Comparison of ENCODE assay signal across 13 mouse cellular contexts in the genomic region with DNA sequence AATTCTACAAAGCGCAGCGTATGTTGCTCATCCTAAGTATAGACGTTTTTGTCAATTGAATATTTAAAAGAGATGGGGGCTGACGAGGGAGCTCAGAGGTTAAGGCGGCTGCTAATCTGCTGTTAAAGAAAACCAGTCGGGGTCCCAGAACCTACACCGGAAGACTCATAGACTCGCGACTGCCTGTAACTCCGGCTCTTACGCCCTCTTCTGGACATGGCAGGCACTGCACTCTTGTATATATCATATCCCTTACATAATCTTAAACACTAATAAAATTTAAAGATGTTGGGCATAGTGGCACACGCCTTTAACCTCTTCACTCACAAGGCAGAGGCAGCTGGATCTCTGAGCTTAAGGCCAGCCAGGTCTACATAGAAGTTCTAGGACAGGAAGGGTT. TPM values are rescaled to one million over a fixed set of nuclear protein-coding genes. Genes with fewer than 3 reads are reported as not detected.
A peak's percentile ranks its signal among the peaks of the same experiment; 100 is the strongest.
DNase-seq lines count a peak whose midpoint lies in the region; ATAC-seq and TF ChIP-seq lines count a peak whose summit lies in the region.
"Had no signal": no experiment of that assay in that cellular context is flagged by ENCODE, and none has a peak within 500 bp of the region (broad histone marks: within the 10 kb centered on the region; RNA-seq: fewer than 3 reads in every experiment).

No protein-coding gene starts in this region.

- no peak for TF ChIP-seq POLR2A in testis, adult 2 months (IDR thresholded peaks at IDR 0.05; ENCODE audit: control insufficient read depth, low read depth, low read length)

- no peaks in the 10 kb centered on the region for H3K9me3 ChIP-seq in hindbrain, postnatal 0 days (ENCODE audit: low read length)
- H3K9me3 ChIP-seq in hindbrain, embryonic 11.5 days (ENCODE audit: control insufficient read depth, low read length) = no peaks in the 10 kb centered on the region
- no peaks in the 10 kb centered on the region for H3K9me3 ChIP-seq in stomach, postnatal 0 days (ENCODE audit: control insufficient read depth, low read length)
- H3K9me3 ChIP-seq: heart, embryonic 12.5 days; limb, embryonic 10.5 days had no signal

- no peak for TF ChIP-seq EP300 in stomach, postnatal 0 days (optimal IDR thresholded peaks at IDR 0.05)

- no peak overlapping the region for H3K4me2 ChIP-seq in hindbrain, postnatal 0 days (ENCODE audit: low read depth, low read length)
- no peak overlapping the region for H3K4me2 ChIP-seq in hindbrain, embryonic 11.5 days (replicated peaks; ENCODE audit: low read depth, low read length)
- H3K4me2 ChIP-seq in stomach, postnatal 0 days (replicated peaks; ENCODE audit: low read depth) = no peak overlapping the region
- H3K4me2 ChIP-seq: heart, embryonic 12.5 days had no signal

- H3K27ac ChIP-seq in hindbrain, postnatal 0 days = no peak overlapping the region
- no peak overlapping the region for H3K27ac ChIP-seq in hindbrain, embryonic 11.5 days (ENCODE audit: low read depth, low read length)
- H3K27ac ChIP-seq in testis, adult 2 months (ENCODE audit: control insufficient read depth, insufficient read depth, low read depth, low read length) = no peak overlapping the region
- no peak overlapping the region for H3K27ac ChIP-seq in stomach, postnatal 0 days (replicated peaks)
- H3K27ac ChIP-seq: limb, embryonic 10.5 days; macrophage had no signal

- H3K27me3 ChIP-seq in hindbrain, postnatal 0 days (ENCODE audit: insufficient read depth, low read length) = no peaks in the 10 kb centered on the region
- no peaks in the 10 kb centered on the region for H3K27me3 ChIP-seq in hindbrain, embryonic 11.5 days (ENCODE audit: control insufficient read depth, insufficient read depth, low read length)
- no peaks in the 10 kb centered on the region for H3K27me3 ChIP-seq in testis, adult 2 months (ENCODE audit: control insufficient read depth, insufficient read depth, low read length)
- H3K27me3 ChIP-seq in stomach, postnatal 0 days (ENCODE audit: control insufficient read depth, insufficient read depth, low read length) = no peaks in the 10 kb centered on the region

- no peak overlapping the region for H3K4me3 ChIP-seq in hindbrain, postnatal 0 days (ENCODE audit: low read length)
- H3K4me3 ChIP-seq in hindbrain, embryonic 11.5 days (ENCODE audit: low read depth, low read length) = no peak overlapping the region
- H3K4me3 ChIP-seq in testis, adult 2 months (ENCODE audit: control insufficient read depth, low read depth, low read length) = no peak overlapping the region; the same call in 1 of the 2 replicates
- H3K4me3 ChIP-seq in stomach, postnatal 0 days (ENCODE audit: low read depth, low read length) = no peak overlapping the region
- H3K4me3 ChIP-seq: heart, embryonic 12.5 days; limb, embryonic 10.5 days; myocyte had no signal

- TF ChIP-seq CTCF in hindbrain, postnatal 0 days (IDR thresholded peaks at IDR 0.05; ENCODE audit: low read depth) = peak; percentile 61
- peak; percentile 77 for TF ChIP-seq CTCF in testis, adult 2 months (IDR thresholded peaks at IDR 0.05; ENCODE audit: control insufficient read depth, insufficient read depth, insufficient replicate concordance, low read depth, low read length)
- peak; percentile 60 for TF ChIP-seq CTCF in stomach, postnatal 0 days (IDR thresholded peaks at IDR 0.05; ENCODE audit: low read depth)

- DNase-seq in hindbrain, postnatal 0 days (ENCODE audit: low spot score) = no peak
- DNase-seq in hindbrain, embryonic 11.5 days (ENCODE audit: low spot score) = no peak
- DNase-seq in testis, postnatal 10 days (ENCODE audit: low spot score) = no peak
- DNase-seq in ZHBTc4 (ENCODE audit: low read depth, low spot score) = peak; percentile 80
- DNase-seq in stomach, postnatal 0 days (ENCODE audit: low spot score) = no peak
- DNase-seq in spleen, postnatal 4 days (ENCODE audit: low spot score in 2 of 2) = no peak
- DNase-seq in cerebellum, postnatal 36 days = no peak

- 48% methylated on average over 12 of the region's 12 CpGs for WGBS in hindbrain, postnatal 0 days
- 54% methylated on average over 12 of the region's 12 CpGs for WGBS in hindbrain, embryonic 11.5 days
- 46% methylated on average over 12 of the region's 12 CpGs for WGBS in stomach, postnatal 0 days

- no peaks in the 10 kb centered on the region for H3K36me3 ChIP-seq in hindbrain, postnatal 0 days (ENCODE audit: insufficient read depth, low read length)
- no peaks in the 10 kb centered on the region for H3K36me3 ChIP-seq in hindbrain, embryonic 11.5 days (ENCODE audit: control insufficient read depth, insufficient read depth, low read length)
- no peaks in the 10 kb centered on the region for H3K36me3 ChIP-seq in testis, adult 2 months (ENCODE audit: control insufficient read depth, insufficient read depth, low read length)
- no peaks in the 10 kb centered on the region for H3K36me3 ChIP-seq in stomach, postnatal 0 days (ENCODE audit: control insufficient read depth, insufficient read depth, low read length)
- H3K36me3 ChIP-seq: heart, embryonic 12.5 days; limb, embryonic 10.5 days had no signal

- H3K4me1 ChIP-seq in hindbrain, postnatal 0 days (ENCODE audit: insufficient read depth, low read length) = no peaks in the 10 kb centered on the region
- no peaks in the 10 kb centered on the region for H3K4me1 ChIP-seq in hindbrain, embryonic 11.5 days (replicated peaks; ENCODE audit: control insufficient read depth, insufficient read depth, low read length)
- H3K4me1 ChIP-seq in testis, adult 2 months (ENCODE audit: control insufficient read depth, insufficient read depth, low read length) = peaks cover 3% of the 10 kb centered on the region
- H3K4me1 ChIP-seq in stomach, postnatal 0 days (replicated peaks; ENCODE audit: control insufficient read depth, insufficient read depth) = no peaks in the 10 kb centered on the region
- H3K4me1 ChIP-seq: heart, embryonic 12.5 days had no signal

- no peak overlapping the region for H3K9ac ChIP-seq in hindbrain, postnatal 0 days (replicated peaks; ENCODE audit: low read length)
- H3K9ac ChIP-seq in hindbrain, embryonic 11.5 days (ENCODE audit: low read depth, low read length) = no peak overlapping the region
- H3K9ac ChIP-seq in stomach, postnatal 0 days (ENCODE audit: low read length) = no peak overlapping the region
- H3K9ac ChIP-seq: heart, embryonic 12.5 days had no signal

- ATAC-seq in hindbrain, postnatal 0 days = no peak
- ATAC-seq in hindbrain, embryonic 11.5 days (ENCODE audit: low FRiP score) = no peak
- no peak for ATAC-seq in stomach, postnatal 0 days (ENCODE audit: low FRiP score, low TSS enrichment)
- ATAC-seq: hindbrain, embryonic 16.5 days had no signal

RNA-seq across cellular contexts. Expression of a gene that starts 6.3 kb away (rescaled TPM):
- total RNA-seq in hindbrain, postnatal 0 days (2014; rRNA removed) = 60.1 and 61.9 TPM in 2 replicates
- 8.1 and 8.4 TPM in 2 replicates for polyA plus RNA-seq in hindbrain, postnatal 0 days (2015; fragmentation: Nextera tagmentation; extraction: Ambion mirVana)
- 2.5 and 3.4 TPM in 2 replicates for polyA plus RNA-seq in hindbrain, embryonic 11.5 days (2014; fragmentation: Nextera tagmentation; extraction: Ambion mirVana)
- polyA plus RNA-seq in testis, adult 2 months (2012; rRNA removed) = 3.2 and 3.3 TPM in 2 replicates
- polyA plus RNA-seq in stomach, postnatal 0 days (2015; fragmentation: Nextera tagmentation; extraction: Ambion mirVana) = 3.2 and 3.8 TPM in 2 replicates
